In the genomic region with DNA sequence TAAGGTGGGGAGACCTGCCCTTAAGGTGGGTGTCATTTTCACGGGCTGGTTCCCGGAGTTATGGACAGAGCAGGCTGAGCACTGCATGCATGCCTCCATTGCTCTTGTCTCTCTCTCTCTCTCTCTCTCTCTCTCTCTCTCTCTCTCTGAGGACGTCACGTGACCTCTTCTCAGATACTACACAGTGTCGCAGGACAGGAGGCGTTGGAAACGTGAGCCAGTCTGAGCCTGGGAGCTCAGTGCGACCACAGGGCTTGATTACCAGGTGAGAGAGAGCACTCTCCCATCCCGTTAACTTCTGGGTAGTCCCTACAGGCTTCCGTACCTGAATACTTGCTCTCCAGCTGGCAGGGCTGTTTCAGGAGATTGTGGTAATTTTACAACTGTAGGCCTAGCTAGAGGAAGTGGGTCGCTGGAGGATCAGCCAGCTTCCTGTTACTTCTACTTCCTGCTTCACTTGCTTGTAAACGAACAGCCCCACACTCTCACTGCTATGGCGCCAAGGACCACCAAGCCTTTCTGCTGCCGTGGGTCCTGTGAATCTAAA, we compare ENCODE assay signal across 12 mouse cellular contexts. TPM values are rescaled to one million over a fixed set of nuclear protein-coding genes. Genes with fewer than 3 reads are reported as not detected.
DNase-seq lines count a peak whose midpoint lies in the region; ATAC-seq and TF ChIP-seq lines count a peak whose summit lies in the region.
"Had no signal": no experiment of that assay in that cellular context is flagged by ENCODE, and none has a peak within 500 bp of the region (broad histone marks: within the 10 kb centered on the region; RNA-seq: fewer than 3 reads in every experiment).

No protein-coding gene starts in this region.

- 78% methylated on average over 14 of the region's 14 CpGs for WGBS in forebrain, embryonic 11.5 days

- H3K79me3 ChIP-seq in C2C12 (ENCODE audit: low read depth): no peaks in the 10 kb centered on the region

- no peaks in the 10 kb centered on the region for H3K36me3 ChIP-seq in C2C12 (ENCODE audit: control insufficient read depth, insufficient read depth)
- H3K36me3 ChIP-seq in megakaryocyte, embryonic 14.5 days (replicated peaks; ENCODE audit: low read length): no peaks in the 10 kb centered on the region
- H3K36me3 ChIP-seq in forebrain, embryonic 11.5 days (ENCODE audit: control insufficient read depth, insufficient read depth, low read length): no peaks in the 10 kb centered on the region

- H3K27ac ChIP-seq in forebrain, embryonic 11.5 days (ENCODE audit: low read depth, low read length): no peak overlapping the region
- H3K27ac ChIP-seq: heart, adult 2 months had no signal

- TF ChIP-seq CTCF in C2C12 (IDR thresholded peaks at IDR 0.05; ENCODE audit: control insufficient read depth, insufficient read depth, insufficient read length): no peak

- no peaks in the 10 kb centered on the region for H3K27me3 ChIP-seq in C2C12 (ENCODE audit: control insufficient read depth, insufficient read depth, insufficient read length)
- H3K27me3 ChIP-seq in megakaryocyte, embryonic 14.5 days (replicated peaks): peaks cover 2% of the 10 kb centered on the region
- H3K27me3 ChIP-seq in forebrain, embryonic 11.5 days (ENCODE audit: control insufficient read depth, insufficient read depth, low read length): no peaks in the 10 kb centered on the region

- H3K79me2 ChIP-seq in C2C12 (ENCODE audit: control insufficient read depth, insufficient read depth): no peaks in the 10 kb centered on the region

- no peak overlapping the region for H3K4me3 ChIP-seq in C2C12 (ENCODE audit: insufficient read depth, poor library complexity, severe bottlenecking)
- peak overlapping the region; percentile 72 for H3K4me3 ChIP-seq in megakaryocyte, embryonic 14.5 days (replicated peaks)
- no peak overlapping the region for H3K4me3 ChIP-seq in forebrain, embryonic 11.5 days (ENCODE audit: low read depth, low read length)
- H3K4me3 ChIP-seq: erythroblast, embryonic 14.5 days; heart, adult 2 months had no signal

- ATAC-seq in forebrain, embryonic 11.5 days (replicated peaks; ENCODE audit: low FRiP score): no peak

- peaks cover 17% of the 10 kb centered on the region for H3K4me1 ChIP-seq in megakaryocyte, embryonic 14.5 days
- no peaks in the 10 kb centered on the region for H3K4me1 ChIP-seq in forebrain, embryonic 11.5 days (replicated peaks; ENCODE audit: control insufficient read depth, insufficient read depth, low read length)

- peaks cover 7% of the 10 kb centered on the region; the same call in 1 of the 2 replicates for H3K9me3 ChIP-seq in megakaryocyte, embryonic 14.5 days
- H3K9me3 ChIP-seq in forebrain, embryonic 11.5 days (ENCODE audit: control insufficient read depth, low read length): no peaks in the 10 kb centered on the region

- no peak overlapping the region for H3K4me2 ChIP-seq in forebrain, embryonic 11.5 days (ENCODE audit: low read depth, low read length, severe bottlenecking)

- peak; percentile 74 for DNase-seq in 416B (ENCODE audit: low read depth)
- peak; percentile 8 to 14 for DNase-seq in heart, postnatal 10 days
- DNase-seq in cerebellum, adult 9-11 months: no peak
- no peak for DNase-seq in forebrain, embryonic 11.5 days (ENCODE audit: low spot score)
- no peak for DNase-seq in right cerebral cortex, adult 18-20 months
- DNase-seq in left cerebral cortex, adult 8-10 months (ENCODE audit: low spot score in 2 of 2): no peak
- DNase-seq: cerebellum, adult 11-12 months; kidney, postnatal 4 days had no signal

- H3K9ac ChIP-seq in forebrain, embryonic 11.5 days (ENCODE audit: low read length): no peak overlapping the region

- intact Hi-C loops in heart, postnatal 10 days (cut with DNase I): no loop called here

- no peak overlapping the region for H3ac ChIP-seq in C2C12 (ENCODE audit: control insufficient read depth, insufficient read length, low read depth)

TF ChIP-seq in C2C12, 6 proteins besides CTCF, POLR2A, EP300 and RAD21:
- TF ChIP-seq CEBPB (IDR thresholded peaks at IDR 0.05; ENCODE audit: low read depth) (no peak), USF1 (IDR thresholded peaks at IDR 0.05; ENCODE audit: low read depth) (peak; percentile 22)

RNA-seq across cellular contexts. Expression of gene Aida, which starts 30.4 kb away (rescaled TPM):
- 46.5 TPM for polyA plus RNA-seq in C2C12 (2012; fragmentation: generic; extraction: Trizol)
- total RNA-seq in heart, postnatal 10 days (2021): 10 to 100 TPM; 37.3 TPM
- 1.9 and 13.2 TPM in 2 replicates for polyA plus RNA-seq in megakaryocyte, embryonic 14.5 days (2012; ENCODE audit: insufficient read depth, low replicate concordance)
- polyA plus RNA-seq in forebrain, embryonic 11.5 days (2014; fragmentation: Nextera tagmentation; extraction: Ambion mirVana): 33.6 and 35.4 TPM in 2 replicates
- total RNA-seq in left cerebral cortex, adult 8-10 months (2022): 10 to 100 TPM; 53.4 to 57.2 (median 55.8) TPM

RNA-seq across cellular contexts. Expression of gene Brox, which starts 31.1 kb away (rescaled TPM):
- polyA plus RNA-seq in C2C12 (2012; fragmentation: generic; extraction: Trizol): 17.3 TPM
- 10 to 100 TPM; 45.3 to 50.0 TPM for total RNA-seq in heart, postnatal 10 days (2021)
- polyA plus RNA-seq in megakaryocyte, embryonic 14.5 days (2012; ENCODE audit: insufficient read depth, low replicate concordance): 0.50 and 3.7 TPM in 2 replicates
- polyA plus RNA-seq in forebrain, embryonic 11.5 days (2014; fragmentation: Nextera tagmentation; extraction: Ambion mirVana): 56.5 and 60.9 TPM in 2 replicates
- 10 to 100 TPM; 54.5 to 60.1 (median 57.4) TPM for total RNA-seq in left cerebral cortex, adult 8-10 months (2022)

RNA-seq across cellular contexts. Expression of gene Disp1, which starts 44.7 kb away (rescaled TPM):
- polyA plus RNA-seq in C2C12 (2012; fragmentation: generic; extraction: Trizol): 17.0 TPM
- total RNA-seq in heart, postnatal 10 days (2021): 10 to 100 TPM; 10.0 to 14.1 TPM
- 2.3 and 2.4 TPM in 2 replicates for polyA plus RNA-seq in megakaryocyte, embryonic 14.5 days (2012; ENCODE audit: insufficient read depth, low replicate concordance)
- 11.3 and 11.4 TPM in 2 replicates for polyA plus RNA-seq in forebrain, embryonic 11.5 days (2014; fragmentation: Nextera tagmentation; extraction: Ambion mirVana)
- 1 to 10 TPM; 6.9 to 8.5 (median 7.4) TPM for total RNA-seq in left cerebral cortex, adult 8-10 months (2022)

Comparison
In these comparisons a context has a peak if more than half of its experiments do, and no peak if none do; other contexts are left out.
1. DNase-seq: peak in 416B (single experiment) and heart, postnatal 10 days (2 of 2); none in cerebellum, adult 9-11 months (single experiment), forebrain, embryonic 11.5 days (single experiment), right cerebral cortex, adult 18-20 months (single experiment) and left cerebral cortex, adult 8-10 months (0 of 2).